Mouse (Mus musculus): ENCODE measurements at regions not wholly inside any gene's neighbourhood (a gene's known extent, or its start where the extent isn't known, plus 50 kb on each side); places are given as distances from the start of the nearest gene placed in this dataset.

GRCm38 (mm10) chr1:177561716-177562588, 119.8 kb downstream of the Zbtb18 start:
- 21% methylated on average over 17 of the region's 17 CpGs for WGBS
- Histone ChIP-seq H3K4me1 (ENCODE audit: control insufficient read depth, insufficient read depth, low read length) (peaks cover 7% of the 10 kb centered on the region; the same call in 1 of the 2 replicates), H3K27me3 (ENCODE audit: control insufficient read depth, insufficient read depth, low read depth, low read length) (no peaks in the 10 kb centered on the region), H3K27ac (ENCODE audit: low read length) (no peak overlapping the region), H3K36me3 (ENCODE audit: control insufficient read depth, insufficient read depth, low read length) (no peaks in the 10 kb centered on the region), H3K9me3 (replicated peaks; ENCODE audit: control insufficient read depth, low read length, poor library complexity, severe bottlenecking) (no peaks in the 10 kb centered on the region), H3K9ac (ENCODE audit: low read depth, low read length) (no peak overlapping the region), H3K4me3 (ENCODE audit: low read depth, low read length) (no peak overlapping the region; the same call in 1 of the 2 replicates), H3K4me2 (ENCODE audit: low read length) (peak overlapping the region; percentile 44)
- no peak for ATAC-seq

DNA sequence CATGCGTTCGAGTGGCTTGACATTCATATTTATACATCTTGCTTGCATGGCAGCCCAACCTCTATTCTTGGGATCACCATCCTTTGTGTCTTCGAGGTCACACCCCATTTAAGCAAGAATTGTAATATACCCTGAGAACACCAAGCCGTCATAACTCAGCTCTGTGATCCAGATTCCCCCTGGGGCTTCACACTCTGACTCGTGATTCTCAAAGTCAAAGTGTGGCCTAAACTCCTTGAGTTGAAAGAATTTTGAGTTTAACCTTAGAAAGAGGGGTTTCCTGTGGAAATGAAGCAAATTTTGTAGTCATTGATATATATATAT, 120.4 kb downstream of the Zbtb18 start:
- Histone ChIP-seq H3K9me3 (replicated peaks; ENCODE audit: control insufficient read depth, low read length, poor library complexity, severe bottlenecking) (no peaks in the 10 kb centered on the region), H3K4me2 (ENCODE audit: low read length) (peak overlapping the region; percentile 44), H3K9ac (ENCODE audit: low read depth, low read length) (no peak overlapping the region), H3K4me3 (ENCODE audit: low read depth, low read length) (no peak overlapping the region; the same call in 1 of the 2 replicates), H3K27ac (ENCODE audit: low read length) (no peak overlapping the region), H3K4me1 (ENCODE audit: control insufficient read depth, insufficient read depth, low read length) (peaks cover 7% of the 10 kb centered on the region; the same call in 1 of the 2 replicates), H3K27me3 (ENCODE audit: control insufficient read depth, insufficient read depth, low read depth, low read length) (no peaks in the 10 kb centered on the region), H3K36me3 (ENCODE audit: control insufficient read depth, insufficient read depth, low read length) (no peaks in the 10 kb centered on the region)
- ATAC-seq, result no peak
- 21% methylated on average over 5 of the region's 5 CpGs for WGBS

DNA sequence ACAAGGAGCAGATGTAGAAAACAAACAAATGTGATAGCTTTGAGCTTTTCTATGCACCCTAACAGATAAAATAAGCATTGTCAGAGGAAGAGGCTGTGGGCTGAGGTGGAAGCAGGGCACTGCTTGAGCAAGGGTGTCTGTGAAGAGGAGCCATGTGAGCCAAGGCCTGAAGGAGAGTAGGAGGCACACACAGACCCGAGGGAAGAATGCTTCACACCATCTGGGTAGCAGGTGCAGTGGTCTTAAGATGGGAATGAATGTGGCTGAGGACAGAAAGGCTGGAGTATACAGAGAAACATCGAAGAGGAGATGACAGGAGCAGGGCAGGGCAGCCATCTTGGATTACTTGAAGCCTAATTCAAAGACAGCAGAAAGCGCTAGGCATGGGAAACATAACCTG, 123.5 kb downstream of the Zbtb18 start:
- Histone ChIP-seq H3K27ac (ENCODE audit: low read length) (no peak overlapping the region), H3K4me1 (ENCODE audit: control insufficient read depth, insufficient read depth, low read length) (peaks cover 7% of the 10 kb centered on the region; the same call in 1 of the 2 replicates), H3K4me3 (ENCODE audit: low read depth, low read length) (no peak overlapping the region), H3K36me3 (ENCODE audit: control insufficient read depth, insufficient read depth, low read length) (no peaks in the 10 kb centered on the region), H3K9me3 (replicated peaks; ENCODE audit: control insufficient read depth, low read length, poor library complexity, severe bottlenecking) (no peaks in the 10 kb centered on the region), H3K4me2 (ENCODE audit: low read length) (no peak overlapping the region), H3K9ac (ENCODE audit: low read depth, low read length) (no peak overlapping the region), H3K27me3 (ENCODE audit: control insufficient read depth, insufficient read depth, low read depth, low read length) (no peaks in the 10 kb centered on the region)
- ATAC-seq, result no peak
- WGBS, result 88% methylated on average over 3 of the region's 3 CpGs

- no peak overlapping the region for H3K4me2 ChIP-seq (ENCODE audit: low read length)
- no peaks in the 10 kb centered on the region for H3K9me3 ChIP-seq (replicated peaks; ENCODE audit: control insufficient read depth, low read length, poor library complexity, severe bottlenecking)
- WGBS, result 88% methylated on average over 9 of the region's 9 CpGs
- no peak for ATAC-seq
- no peak overlapping the region for H3K27ac ChIP-seq (ENCODE audit: low read length)
- no peaks in the 10 kb centered on the region for H3K27me3 ChIP-seq (ENCODE audit: control insufficient read depth, insufficient read depth, low read depth, low read length)
- H3K4me1 ChIP-seq (ENCODE audit: control insufficient read depth, insufficient read depth, low read length), result no peaks in the 10 kb centered on the region
- H3K36me3 ChIP-seq (ENCODE audit: control insufficient read depth, insufficient read depth, low read length), result no peaks in the 10 kb centered on the region
- no peak overlapping the region for H3K9ac ChIP-seq (ENCODE audit: low read depth, low read length)
- H3K4me3 ChIP-seq (ENCODE audit: low read depth, low read length), result no peak overlapping the region
Measured at GRCm38 (mm10) chr1:177568056-177568816, 126.1 kb downstream of the Zbtb18 start.

DNA sequence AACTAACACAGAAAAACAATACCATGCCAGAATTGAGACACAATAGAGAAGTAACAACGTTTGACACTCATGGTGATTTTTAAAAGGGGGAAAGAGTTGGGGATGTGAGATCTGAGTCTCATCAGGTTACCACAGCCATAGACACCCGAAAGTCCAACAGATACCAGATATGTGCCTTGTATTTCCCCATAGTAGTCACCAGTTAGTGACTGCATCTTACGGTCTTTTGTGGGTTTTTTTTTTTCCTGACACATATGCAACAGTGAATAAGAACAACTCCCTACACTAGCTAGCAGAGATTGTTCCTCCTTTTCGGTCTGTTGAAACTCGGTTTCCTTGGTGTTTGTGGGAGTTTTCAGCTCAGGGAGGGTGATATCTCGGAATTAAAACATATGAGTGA, 127.4 kb downstream of the Zbtb18 start:
- ATAC-seq, result no peak
- H3K9ac ChIP-seq (ENCODE audit: low read depth, low read length), result no peak overlapping the region
- no peaks in the 10 kb centered on the region for H3K9me3 ChIP-seq (replicated peaks; ENCODE audit: control insufficient read depth, low read length, poor library complexity, severe bottlenecking)
- H3K36me3 ChIP-seq (ENCODE audit: control insufficient read depth, insufficient read depth, low read length), result no peaks in the 10 kb centered on the region
- WGBS, result 90% methylated on average over 6 of the region's 6 CpGs
- H3K4me3 ChIP-seq (ENCODE audit: low read depth, low read length), result no peak overlapping the region
- no peak overlapping the region for H3K4me2 ChIP-seq (ENCODE audit: low read length)
- H3K4me1 ChIP-seq (ENCODE audit: control insufficient read depth, insufficient read depth, low read length), result no peaks in the 10 kb centered on the region
- H3K27ac ChIP-seq (ENCODE audit: low read length), result no peak overlapping the region
- H3K27me3 ChIP-seq (ENCODE audit: control insufficient read depth, insufficient read depth, low read depth, low read length), result no peaks in the 10 kb centered on the region

- ATAC-seq, result 0 out of 2 replicates have a peak, but pooled peaks have one; percentile 54
- no peaks in the 10 kb centered on the region for H3K27me3 ChIP-seq (ENCODE audit: control insufficient read depth, insufficient read depth, low read depth, low read length)
- no peaks in the 10 kb centered on the region for H3K36me3 ChIP-seq (ENCODE audit: control insufficient read depth, insufficient read depth, low read length)
- H3K4me2 ChIP-seq (ENCODE audit: low read length), result no peak overlapping the region
- no peak overlapping the region for H3K27ac ChIP-seq (ENCODE audit: low read length)
- H3K4me1 ChIP-seq (ENCODE audit: control insufficient read depth, insufficient read depth, low read length), result no peaks in the 10 kb centered on the region
- no peak overlapping the region for H3K4me3 ChIP-seq (ENCODE audit: low read depth, low read length)
- H3K9me3 ChIP-seq (replicated peaks; ENCODE audit: control insufficient read depth, low read length, poor library complexity, severe bottlenecking), result no peaks in the 10 kb centered on the region
- no peak overlapping the region for H3K9ac ChIP-seq (ENCODE audit: low read depth, low read length)
- WGBS, result 83% methylated on average over 17 of the region's 17 CpGs
Measured at GRCm38 (mm10) chr1:177573017-177573725, 131.0 kb downstream of the Zbtb18 start.

DNA sequence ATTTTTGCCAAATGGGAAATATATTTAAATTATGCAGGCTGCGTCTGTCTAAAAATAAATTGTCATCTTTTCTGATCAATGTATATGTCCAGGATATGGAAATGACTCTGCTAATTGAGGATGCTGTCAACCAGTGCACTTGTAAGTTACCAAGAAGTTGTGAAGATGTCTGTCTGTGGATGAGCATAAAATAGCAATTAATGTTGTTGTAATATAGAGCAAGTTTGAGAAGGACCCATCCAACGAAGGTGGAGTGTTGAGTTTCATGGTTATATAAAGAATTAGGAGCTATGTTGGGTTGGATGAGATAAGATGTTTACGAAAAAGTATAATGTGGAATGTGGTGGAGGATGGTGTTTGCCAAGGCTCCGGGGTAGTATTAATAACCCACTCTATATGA, 131.6 kb downstream of the Zbtb18 start:
- no peak for ATAC-seq
- H3K27me3 ChIP-seq (ENCODE audit: control insufficient read depth, insufficient read depth, low read depth, low read length), result no peaks in the 10 kb centered on the region
- no peak overlapping the region for H3K4me2 ChIP-seq (ENCODE audit: low read length)
- no peak overlapping the region for H3K27ac ChIP-seq (ENCODE audit: low read length)
- no peaks in the 10 kb centered on the region for H3K4me1 ChIP-seq (ENCODE audit: control insufficient read depth, insufficient read depth, low read length)
- no peaks in the 10 kb centered on the region for H3K9me3 ChIP-seq (replicated peaks; ENCODE audit: control insufficient read depth, low read length, poor library complexity, severe bottlenecking)
- no peak overlapping the region for H3K4me3 ChIP-seq (ENCODE audit: low read depth, low read length)
- no peaks in the 10 kb centered on the region for H3K36me3 ChIP-seq (ENCODE audit: control insufficient read depth, insufficient read depth, low read length)
- WGBS, result 95% methylated on average over 4 of the region's 4 CpGs
- H3K9ac ChIP-seq (ENCODE audit: low read depth, low read length), result no peak overlapping the region

DNA sequence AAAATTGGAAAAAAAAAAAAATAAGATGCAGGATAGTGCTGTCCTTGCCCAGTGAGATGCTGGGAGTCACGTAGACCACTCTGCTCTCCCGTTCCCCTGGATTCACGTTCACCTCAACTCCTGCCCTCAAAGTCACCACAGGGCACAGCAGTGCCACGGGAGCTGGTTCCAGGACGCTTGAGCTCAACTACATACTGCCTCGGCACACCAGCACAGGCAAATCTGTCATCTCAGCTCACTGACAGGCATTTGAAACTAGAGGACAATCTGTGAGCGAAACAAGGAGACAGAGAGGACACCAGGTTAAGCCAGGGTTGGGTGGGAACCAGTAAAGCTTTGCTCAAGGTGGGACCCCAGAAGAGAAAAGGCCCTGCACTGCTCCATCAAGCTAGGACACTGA, 132.2 kb downstream of the Zbtb18 start:
- ATAC-seq, result no peak
- H3K4me1 ChIP-seq (ENCODE audit: control insufficient read depth, insufficient read depth, low read length), result no peaks in the 10 kb centered on the region
- no peak overlapping the region for H3K9ac ChIP-seq (ENCODE audit: low read depth, low read length)
- no peak overlapping the region for H3K4me3 ChIP-seq (ENCODE audit: low read depth, low read length)
- 94% methylated on average over 7 of the region's 7 CpGs for WGBS
- H3K4me2 ChIP-seq (ENCODE audit: low read length), result no peak overlapping the region
- no peaks in the 10 kb centered on the region for H3K9me3 ChIP-seq (replicated peaks; ENCODE audit: control insufficient read depth, low read length, poor library complexity, severe bottlenecking)
- H3K36me3 ChIP-seq (ENCODE audit: control insufficient read depth, insufficient read depth, low read length), result no peaks in the 10 kb centered on the region
- H3K27me3 ChIP-seq (ENCODE audit: control insufficient read depth, insufficient read depth, low read depth, low read length), result no peaks in the 10 kb centered on the region
- H3K27ac ChIP-seq (ENCODE audit: low read length), result no peak overlapping the region

Data from midbrain, embryonic 16.5 days (tissue).